16 mouse cellular contexts compared by ENCODE assay signal in genomic region chr10:103086101-103086500, GRCm38 (mm10). TPM values are rescaled to one million over a fixed set of nuclear protein-coding genes. Genes with fewer than 3 reads are reported as not detected.
DNase-seq lines count a peak whose midpoint lies in the region.
"Had no signal": no experiment of that assay in that cellular context is flagged by ENCODE, and none has a peak within 500 bp of the region (broad histone marks: within the 10 kb centered on the region; RNA-seq: fewer than 3 reads in every experiment).

No protein-coding gene starts in this region.

- intact Hi-C loops in left cerebral cortex, postnatal 4 days (cut with DNase I): no loop called here

- peak; percentile 12 for DNase-seq in embryo, embryonic 10.5 days (ENCODE audit: low spot score)
- no peak for DNase-seq in embryo, embryonic 11 days
- peak; percentile 39 for DNase-seq in heart, adult 11 months
- DNase-seq in heart, adult 9 months (ENCODE audit: low spot score in 2 of 2): no peak
- peak; percentile 0 for DNase-seq in left cerebral cortex, postnatal 4 days
- no peak for DNase-seq in left cerebral cortex, adult 8-10 months (ENCODE audit: low spot score in 2 of 2)
- no peak for DNase-seq in gastrocnemius, postnatal 10 days
- DNase-seq: adrenal gland, postnatal 10 days; cerebellum, adult 11-12 months; cerebellum, adult 9-10 months; gastrocnemius, postnatal 25 days; heart, postnatal 10 days; heart, postnatal 4 days had no signal

RNA-seq across cellular contexts. Expression of gene Alx1, which starts 56.1 kb away (rescaled TPM):
- under 1 TPM; 0.36 to 0.60 TPM for total RNA-seq in left cerebral cortex, postnatal 4 days (2021)
- total RNA-seq in left cerebral cortex, adult 8-10 months (2022): under 1 TPM in 1 of 4 experiments, not detected in 3; 0.53 TPM
- total RNA-seq in gastrocnemius, postnatal 10 days (2021): under 1 TPM in 1 of 2 experiments, not detected in 1; 0.16 TPM
- total RNA-seq: gastrocnemius, adult 18-20 months; gastrocnemius, postnatal 25 days; granulocyte monocyte progenitor cell, adult 5-6 weeks; heart, postnatal 10 days; heart, postnatal 4 days; MEL had no signal

Comparison
In these comparisons a context has a peak if more than half of its experiments do, and no peak if none do; other contexts are left out.
1. DNase-seq: peak in embryo, embryonic 10.5 days (single experiment), heart, adult 11 months (single experiment) and left cerebral cortex, postnatal 4 days (single experiment); none in embryo, embryonic 11 days (single experiment), heart, adult 9 months (0 of 2), left cerebral cortex, adult 8-10 months (0 of 2) and gastrocnemius, postnatal 10 days (single experiment).